Mouse (Mus musculus) hindbrain, postnatal 0 days (tissue): ENCODE results near the gene Vamp4. TPM values are rescaled to one million over a fixed set of nuclear protein-coding genes. Genes with fewer than 3 reads are reported as not detected.

Experiments
- ATAC-seq: fragments of 200-750 bp; cut with Nextera tagmentation; 2 replicates; pipeline ENCODE4 v1.8.0; 2017; ENCODE audit warnings: mild to moderate bottlenecking, moderate TSS enrichment, moderate library complexity
- DNase-seq: peaks from one replicate; pipeline ENCODE4 v3.0.0-alpha.2; 2015; ENCODE audit warnings: low spot score
- H3K27ac ChIP-seq: fragments of 300-500 bp; sonication (generic); 2 replicates; pipeline ENCODE4 v1.5.1; 2014; ENCODE audit warnings: mild to moderate bottlenecking
- H3K27me3 ChIP-seq: fragments of 300-500 bp; sonication (generic); 2 replicates; pipeline ENCODE4 v1.6.1; 2014; ENCODE audit warnings: low read length, mixed read lengths; ENCODE audit not compliant: insufficient read depth
- H3K36me3 ChIP-seq: fragments of 300-500 bp; sonication (generic); 2 replicates; pipeline ENCODE4 v1.6.1; 2014; ENCODE audit warnings: low read length, mixed read lengths; ENCODE audit not compliant: insufficient read depth
- H3K4me1 ChIP-seq: fragments of 300-500 bp; sonication (generic); 2 replicates; pipeline ENCODE4 v1.6.1; 2014; ENCODE audit warnings: antibody characterized with exemption, low read length, mixed read lengths; ENCODE audit not compliant: insufficient read depth
- H3K4me2 ChIP-seq: fragments of 300-500 bp; sonication (generic); 2 replicates; pipeline ENCODE4 v1.6.1; 2014; ENCODE audit warnings: low read depth, mild to moderate bottlenecking, low read length, moderate library complexity, mixed read lengths
- H3K4me3 ChIP-seq: fragments of 300-500 bp; sonication (generic); 2 replicates; pipeline ENCODE4 v1.5.1; 2014; ENCODE audit warnings: low read length
- H3K9ac ChIP-seq: fragments of 300-500 bp; sonication (generic); replicated peaks from 2 replicates; pipeline ENCODE4 v1.6.1; 2014; ENCODE audit warnings: mild to moderate bottlenecking, low read length, moderate library complexity, mixed read lengths
- H3K9me3 ChIP-seq: fragments of 300-500 bp; sonication (generic); 2 replicates; pipeline ENCODE4 v1.6.1; 2016; ENCODE audit warnings: low read length, mixed read lengths
- CTCF ChIP-seq: IDR thresholded peaks from 2 replicates; pipeline ENCODE4 v1.5.1; 2016; ENCODE audit warnings: antibody characterized with exemption, control low read depth, low read depth
- WGBS: fragments of 180-500 bp; shearing (Covaris S2); extraction: QIAGEN DNeasy Blood & Tissue Kit; methylation state at CpG from one replicate; pipeline ENCODE4 v1.1.7; 2014; 5-methylcytosine and 5-hydroxymethylcytosine counted together
- polyA plus RNA-seq: library from polyadenylated mRNA; unstranded; fragments of >200 nt; fragmentation: Nextera tagmentation; extraction: Ambion mirVana; gene quantifications from 2 replicates; pipeline ENCODE4 v1.2.1, GENCODE M21; 2015
- total RNA-seq: library from RNA; depleted of rRNA; stranded (reverse); fragments of >200 nt; gene quantifications from 2 replicates; pipeline ENCODE4 v1.2.3, GENCODE M21; 2014

Gene Vamp4
- total and polyA plus RNA-seq, 2 experiments from 2014 or later, result 24.7 to 77.7 TPM

DNA sequence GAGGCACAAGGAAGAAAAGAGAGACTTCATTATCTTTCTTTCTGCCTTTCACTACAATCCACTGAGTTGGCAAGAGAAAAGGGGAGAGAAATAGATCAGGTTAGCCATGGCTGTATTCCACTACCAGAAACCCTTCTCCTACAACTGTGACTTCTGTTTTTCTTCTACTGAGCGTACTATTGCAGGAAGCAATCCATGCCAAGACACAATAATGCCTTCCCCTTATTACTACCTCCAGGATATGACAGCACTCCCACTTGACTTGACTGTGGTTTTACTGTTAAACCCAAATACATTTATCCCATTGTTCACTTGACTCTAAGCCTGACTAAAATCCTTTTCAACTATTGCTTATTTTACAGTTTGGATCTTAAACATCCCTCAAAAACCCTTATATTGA, 7.1 kb upstream of the Vamp4 start:
- no peak for TF ChIP-seq CTCF
- DNase-seq (no peak), ATAC-seq (no peak)
- no peak overlapping the region for H3K4me2 ChIP-seq
- H3K9ac ChIP-seq, result no peak overlapping the region
- H3K27ac ChIP-seq, result no peak overlapping the region
- no peak overlapping the region for H3K4me3 ChIP-seq
- no peaks in the 10 kb centered on the region for H3K27me3 ChIP-seq
- no peaks in the 10 kb centered on the region for H3K36me3 ChIP-seq
- 76% methylated on average over 1 of the region's 1 CpGs for WGBS
- H3K4me1 ChIP-seq, result no peaks in the 10 kb centered on the region
- no peaks in the 10 kb centered on the region for H3K9me3 ChIP-seq

DNA sequence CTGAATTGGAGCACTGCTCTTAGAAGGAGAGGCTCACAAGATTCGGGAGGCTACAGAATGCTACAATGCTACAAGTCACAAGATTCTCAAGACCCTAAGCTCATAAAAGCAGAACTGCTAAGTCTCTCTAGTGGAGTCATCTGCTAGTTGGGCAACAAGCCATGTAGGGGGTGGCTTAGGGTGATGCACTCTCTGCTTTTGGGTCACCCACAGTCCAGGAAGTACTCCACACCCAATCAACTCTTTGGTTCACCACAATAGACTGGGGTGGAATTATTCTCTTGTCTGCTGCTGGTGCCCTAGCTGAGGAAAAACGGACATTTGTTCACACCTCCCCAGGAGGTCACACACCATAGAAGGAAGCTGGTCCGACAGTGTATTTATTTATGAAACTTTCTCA, 5.3 kb upstream of the Vamp4 start:
- Histone ChIP-seq H3K4me2 (no peak overlapping the region), H3K9ac (no peak overlapping the region), H3K27me3 (no peaks in the 10 kb centered on the region), H3K36me3 (no peaks in the 10 kb centered on the region), H3K27ac (no peak overlapping the region), H3K4me1 (peaks cover 4% of the 10 kb centered on the region; the same call in 1 of the 2 replicates), H3K9me3 (no peaks in the 10 kb centered on the region), H3K4me3 (no peak overlapping the region)
- DNase-seq (no peak), ATAC-seq (no peak)
- TF ChIP-seq CTCF, result no peak
- WGBS, result 44% methylated on average over 3 of the region's 3 CpGs

DNA sequence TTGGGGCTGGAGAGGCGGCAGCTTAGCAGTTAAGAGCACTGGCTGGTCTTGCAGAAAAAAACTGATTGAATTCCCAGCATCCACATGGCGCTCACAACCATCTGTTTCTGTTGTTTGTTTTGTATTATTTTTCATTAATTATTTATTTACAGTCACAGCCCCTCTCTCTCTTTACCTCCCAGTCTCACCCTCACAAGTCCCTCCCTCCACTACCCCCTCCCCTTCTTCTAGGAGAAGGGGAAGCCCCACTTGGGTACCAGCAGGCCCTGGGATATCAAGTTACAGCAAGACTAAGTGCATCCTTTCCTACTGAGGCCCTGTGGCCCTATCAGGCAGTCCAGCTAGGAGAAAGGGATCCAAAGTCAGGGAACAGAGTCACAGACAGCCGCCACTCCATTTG, 3.0 kb upstream of the Vamp4 start:
- Histone ChIP-seq H3K4me1 (peaks cover 4% of the 10 kb centered on the region; the same call in 1 of the 2 replicates), H3K9ac (no peak overlapping the region), H3K9me3 (no peaks in the 10 kb centered on the region), H3K4me3 (no peak overlapping the region), H3K27ac (no peak overlapping the region), H3K36me3 (no peaks in the 10 kb centered on the region), H3K27me3 (no peaks in the 10 kb centered on the region), H3K4me2 (no peak overlapping the region)
- no peak for ATAC-seq
- no peak for DNase-seq
- WGBS, result 52% methylated on average over 3 of the region's 3 CpGs
- no peak for TF ChIP-seq CTCF

DNA sequence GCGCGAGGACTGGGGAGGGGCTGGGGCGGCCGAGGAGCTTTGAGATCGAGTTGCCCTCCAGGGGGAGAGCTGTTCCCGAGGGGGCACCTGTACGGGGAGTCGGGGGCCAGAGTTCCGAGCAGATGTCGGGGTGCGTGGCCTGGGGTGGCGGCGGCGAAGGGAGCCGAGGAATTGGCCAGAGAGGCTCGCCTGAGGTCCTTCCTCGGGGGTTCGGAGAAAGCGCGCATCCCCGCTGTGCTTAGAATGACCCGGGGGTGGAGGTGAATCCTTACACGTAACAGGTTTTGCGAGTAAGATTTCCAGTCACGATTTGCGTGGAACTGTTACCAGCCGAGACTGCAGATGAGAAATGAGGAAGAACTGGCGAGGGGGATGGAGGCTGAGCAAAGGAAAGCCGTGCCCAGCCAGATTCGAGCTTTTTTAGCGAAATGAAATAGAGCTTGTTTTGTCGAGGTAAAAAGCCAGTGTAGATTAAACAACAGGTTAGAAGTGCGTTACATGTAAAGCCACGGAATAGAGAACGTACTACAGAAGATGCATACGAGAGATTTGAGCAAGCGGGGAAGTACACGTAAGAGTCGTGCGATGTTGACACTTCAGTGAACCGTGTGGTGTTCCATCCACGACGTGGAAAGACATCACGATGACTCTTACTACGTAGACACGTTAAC, 751 bp downstream of the Vamp4 start:
- H3K36me3 ChIP-seq, result peaks cover 4% of the 10 kb centered on the region; the same call in 1 of the 2 replicates
- ATAC-seq, result peak; percentile 28
- H3K4me3 ChIP-seq, result peak overlapping the region; percentile 98
- H3K4me1 ChIP-seq, result peaks cover 4% of the 10 kb centered on the region; the same call in 1 of the 2 replicates
- H3K27ac ChIP-seq, result peak overlapping the region; percentile 95
- H3K9ac ChIP-seq, result peak overlapping the region; percentile 93
- WGBS, result under 1% methylated on average over 46 of the region's 46 CpGs
- DNase-seq, result peak; percentile 72
- H3K27me3 ChIP-seq, result no peaks in the 10 kb centered on the region
- H3K9me3 ChIP-seq, result no peaks in the 10 kb centered on the region
- TF ChIP-seq CTCF, result no peak; the same call in 1 of the 2 replicates
- H3K4me2 ChIP-seq, result peak overlapping the region; percentile 85

DNA sequence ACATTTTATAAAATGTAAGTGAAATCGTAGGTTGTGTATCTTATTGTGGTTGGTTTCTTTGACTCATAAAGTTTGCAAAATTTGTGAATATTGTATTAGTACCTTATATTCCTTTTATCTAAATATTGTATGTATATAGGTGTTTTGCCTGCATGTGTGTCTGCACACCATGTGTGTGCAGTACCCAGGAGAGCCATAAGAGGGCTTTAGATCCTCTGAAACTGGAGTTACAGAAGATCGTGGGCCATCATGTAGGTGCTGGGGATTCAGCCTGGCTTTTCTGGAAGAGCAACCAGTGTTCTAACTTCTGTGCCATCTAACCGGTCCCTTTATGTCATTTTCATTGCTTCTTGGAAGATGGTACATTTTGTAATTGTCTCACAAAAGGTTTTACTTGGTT, 4.8 kb downstream of the Vamp4 start:
- H3K4me2 ChIP-seq, result no peak overlapping the region
- no peak for DNase-seq
- TF ChIP-seq CTCF, result peak; percentile 32; the same call in 1 of the 2 replicates
- H3K36me3 ChIP-seq, result peaks cover 18% of the 10 kb centered on the region
- no peak overlapping the region for H3K9ac ChIP-seq
- ATAC-seq, result no peak
- WGBS, result 96% methylated on average over 3 of the region's 3 CpGs
- H3K27ac ChIP-seq, result no peak overlapping the region
- H3K27me3 ChIP-seq, result no peaks in the 10 kb centered on the region
- no peak overlapping the region for H3K4me3 ChIP-seq
- no peaks in the 10 kb centered on the region for H3K4me1 ChIP-seq
- no peaks in the 10 kb centered on the region for H3K9me3 ChIP-seq

DNA sequence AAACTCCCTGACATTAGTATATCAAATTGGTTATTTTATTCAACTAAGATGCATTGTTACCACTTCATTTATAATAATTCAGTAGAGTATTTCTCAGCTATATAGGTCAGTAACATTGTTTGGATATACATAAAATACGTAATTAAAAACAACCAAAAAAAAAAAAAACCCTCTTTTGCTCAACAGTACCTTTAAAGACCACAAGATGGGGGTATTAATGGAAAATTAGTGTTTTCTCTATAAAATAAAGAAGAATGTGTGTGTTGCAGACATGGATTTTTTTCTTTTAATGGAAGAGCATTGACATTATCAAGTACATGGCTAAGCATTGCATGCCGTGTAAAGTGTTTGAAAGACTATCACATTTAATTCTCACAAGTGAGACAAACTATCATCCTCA, 12.6 kb downstream of the Vamp4 start:
- Histone ChIP-seq H3K36me3 (peaks cover 13% of the 10 kb centered on the region), H3K9me3 (no peaks in the 10 kb centered on the region), H3K4me3 (no peak overlapping the region), H3K27me3 (no peaks in the 10 kb centered on the region), H3K27ac (no peak overlapping the region), H3K9ac (no peak overlapping the region), H3K4me2 (no peak overlapping the region), H3K4me1 (no peaks in the 10 kb centered on the region)
- TF ChIP-seq CTCF, result peak; percentile 58
- DNase-seq (no peak), ATAC-seq (no peak)
- WGBS, result 82% methylated on average over 2 of the region's 2 CpGs

DNA sequence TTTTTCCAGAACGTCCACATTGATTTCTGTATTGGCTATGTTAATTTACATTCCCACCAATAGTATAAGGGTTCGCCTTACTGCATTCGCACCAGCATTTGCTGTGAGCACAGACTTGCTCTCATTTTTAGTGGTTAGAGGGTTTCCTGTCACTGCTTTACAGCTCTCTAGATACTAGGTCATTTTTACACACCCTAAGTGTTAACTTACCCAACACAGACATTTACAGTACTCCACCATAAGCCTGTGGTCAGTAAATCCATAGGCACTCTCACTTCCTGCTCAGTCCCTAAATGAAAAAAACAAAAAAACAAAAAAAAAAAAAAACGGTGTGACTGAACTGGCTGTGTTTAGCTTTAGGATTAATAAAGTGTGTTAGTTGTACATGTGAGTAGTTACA, 16.0 kb downstream of the Vamp4 start:
- Histone ChIP-seq H3K9me3 (no peaks in the 10 kb centered on the region), H3K9ac (no peak overlapping the region), H3K4me3 (no peak overlapping the region), H3K27ac (no peak overlapping the region), H3K36me3 (peaks cover 4% of the 10 kb centered on the region; the same call in 1 of the 2 replicates), H3K4me2 (no peak overlapping the region), H3K27me3 (no peaks in the 10 kb centered on the region), H3K4me1 (no peaks in the 10 kb centered on the region)
- ATAC-seq (no peak), DNase-seq (no peak)
- TF ChIP-seq CTCF, result no peak
- 83% methylated on average over 4 of the region's 4 CpGs for WGBS
